Mouse (Mus musculus) midbrain, embryonic 13.5 days (tissue): Measurements from ENCODE around the gene Pepd. TPM values are rescaled to one million over a fixed set of nuclear protein-coding genes. Genes with fewer than 3 reads are reported as not detected.

Experiments used
- ATAC-seq: fragments of 200-750 bp; cut with Nextera tagmentation; 2 replicates; pipeline ENCODE4 v1.8.0; 2017; ENCODE audit warnings: mild to moderate bottlenecking, moderate TSS enrichment, moderate library complexity
- H3K27ac ChIP-seq: fragments of 300-500 bp; sonication (generic); 2 replicates; pipeline ENCODE4 v1.5.1; 2015; ENCODE audit warnings: inconsistent platforms, mild to moderate bottlenecking, moderate library complexity
- H3K27me3 ChIP-seq: fragments of 300-500 bp; sonication (generic); 2 replicates; pipeline ENCODE4 v1.6.1; 2015; ENCODE audit warnings: mild to moderate bottlenecking, inconsistent platforms
- H3K36me3 ChIP-seq: fragments of 300-500 bp; sonication (generic); 2 replicates; pipeline ENCODE4 v1.6.1; 2015; ENCODE audit warnings: mild to moderate bottlenecking, inconsistent platforms
- H3K4me1 ChIP-seq: fragments of 300-500 bp; sonication (generic); replicated peaks from 2 replicates; pipeline ENCODE4 v1.6.1; 2015; ENCODE audit warnings: inconsistent platforms
- H3K4me2 ChIP-seq: fragments of 300-500 bp; sonication (generic); replicated peaks from 2 replicates; pipeline ENCODE4 v1.6.1; 2015; ENCODE audit warnings: moderate library complexity, mild to moderate bottlenecking, inconsistent platforms
- H3K4me3 ChIP-seq: fragments of 300-500 bp; sonication (generic); replicated peaks from 2 replicates; pipeline ENCODE4 v1.5.1; 2015; ENCODE audit warnings: mild to moderate bottlenecking, inconsistent platforms
- H3K9ac ChIP-seq: fragments of 300-500 bp; sonication (generic); replicated peaks from 2 replicates; pipeline ENCODE4 v1.6.1; 2015; ENCODE audit warnings: mild to moderate bottlenecking, inconsistent platforms
- H3K9me3 ChIP-seq: fragments of 300-500 bp; sonication (generic); 2 replicates; pipeline ENCODE4 v1.6.1; 2016; ENCODE audit warnings: mild to moderate bottlenecking, inconsistent platforms
- WGBS: fragments of 180-500 bp; shearing (Covaris S2); methylation state at CpG from one replicate; pipeline ENCODE4 v1.1.7; 2015; 5-methylcytosine and 5-hydroxymethylcytosine counted together
- polyA plus RNA-seq: library from polyadenylated mRNA; unstranded; fragments of >200 nt; fragmentation: Nextera tagmentation; extraction: Ambion mirVana; gene quantifications from 2 replicates; pipeline ENCODE4 v1.2.1, GENCODE M21; 2015

The Pepd gene
- 55.5 and 56.0 TPM in 2 replicates for polyA plus RNA-seq

DNA sequence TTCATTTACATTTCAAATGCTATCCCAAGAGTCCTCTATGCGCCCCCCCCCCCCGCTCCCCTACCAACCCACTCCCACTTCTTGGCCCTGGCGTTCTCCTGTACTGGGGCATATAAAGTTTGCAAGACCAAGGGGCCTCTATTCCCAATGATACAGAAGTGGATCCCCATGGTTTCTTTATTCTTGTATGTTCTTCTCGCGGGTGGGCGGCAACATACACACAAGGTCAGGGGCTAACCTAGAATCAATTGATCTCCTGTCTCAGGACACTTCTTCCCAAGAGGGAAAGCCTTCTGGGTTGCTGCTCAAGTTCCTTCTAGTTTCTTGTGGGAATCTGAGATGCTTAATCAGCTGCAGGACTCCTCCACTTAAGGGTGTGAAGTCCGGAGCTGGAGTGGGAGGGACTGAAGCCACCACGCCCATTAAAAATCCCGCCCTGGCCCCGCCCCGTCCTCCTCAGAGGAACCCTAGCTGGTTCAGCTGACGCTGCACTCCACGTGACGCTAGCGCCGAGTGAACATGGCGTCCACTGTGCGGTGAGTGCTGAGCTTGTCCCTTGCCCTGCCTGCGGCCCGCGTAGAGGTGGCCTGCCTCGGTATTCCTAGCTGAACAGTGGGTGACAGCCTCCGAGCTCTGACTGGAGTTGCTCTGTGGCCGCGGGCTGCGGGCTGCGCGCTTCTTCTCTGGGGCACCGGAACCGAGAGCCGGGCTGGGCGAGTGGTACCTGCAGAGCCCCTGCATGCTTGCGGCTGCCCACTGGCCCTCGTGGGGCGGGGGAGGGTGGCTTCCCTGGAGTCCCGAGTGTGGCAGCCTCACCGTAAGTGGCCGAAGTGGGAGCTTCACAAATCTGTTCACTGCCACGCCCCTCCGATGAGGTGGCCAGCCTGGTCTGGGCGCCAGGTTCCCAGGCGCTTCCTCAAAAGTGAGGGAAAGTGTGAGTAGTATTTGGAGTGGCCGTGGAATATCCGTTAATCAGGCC lies at the start of gene Pepd:
Pepd (plus strand) TSS at position 461 of the 979 bp plus-strand sequence.
- peak within 1 kb of the TSS; percentile 78 for H3K9ac ChIP-seq
- no peak within 1 kb of the TSS for H3K27ac ChIP-seq
- H3K36me3 ChIP-seq: no peaks in the 10 kb centered on the region
- H3K4me1 ChIP-seq: peaks cover 32% of the 10 kb centered on the region
- 7% methylated on average over 44 of the region's 44 CpGs for WGBS
- peak within 1 kb of the TSS; percentile 78 for H3K4me3 ChIP-seq
- peak; percentile 94 for ATAC-seq
- H3K9me3 ChIP-seq: no peaks in the 10 kb centered on the region; the same call in 1 of the 2 replicates
- no peaks in the 10 kb centered on the region; the same call in 1 of the 2 replicates for H3K27me3 ChIP-seq
- H3K4me2 ChIP-seq: peak within 1 kb of the TSS; percentile 73

DNA sequence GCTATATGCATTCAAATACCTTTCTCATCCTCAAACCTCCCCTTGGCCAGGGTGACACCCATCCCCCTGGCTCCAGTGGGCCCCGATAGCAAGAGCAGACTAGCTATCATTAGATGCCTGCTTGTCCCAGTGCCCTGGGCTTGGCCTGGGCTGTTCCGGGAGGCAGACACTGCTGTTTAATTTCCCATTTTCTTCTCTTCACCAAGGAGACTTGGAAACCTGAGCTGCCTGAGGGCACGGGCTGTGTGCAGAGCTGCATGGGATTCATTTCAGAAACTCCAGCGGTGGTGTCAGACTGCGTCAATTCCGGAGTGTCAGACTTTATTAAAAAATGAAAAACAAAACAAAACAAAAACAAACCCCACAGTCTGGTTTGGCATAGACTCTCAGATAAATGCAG lies 44.9 kb upstream of the Pepd start:
- WGBS: 64% methylated on average over 6 of the region's 6 CpGs
- Histone ChIP-seq H3K9ac (no peak overlapping the region), H3K9me3 (no peaks in the 10 kb centered on the region), H3K36me3 (no peaks in the 10 kb centered on the region), H3K27ac (peak overlapping the region; percentile 19; the same call in 1 of the 2 replicates), H3K4me1 (peaks cover 26% of the 10 kb centered on the region), H3K27me3 (no peaks in the 10 kb centered on the region), H3K4me3 (no peak overlapping the region), H3K4me2 (no peak overlapping the region)
- ATAC-seq: no peak

DNA sequence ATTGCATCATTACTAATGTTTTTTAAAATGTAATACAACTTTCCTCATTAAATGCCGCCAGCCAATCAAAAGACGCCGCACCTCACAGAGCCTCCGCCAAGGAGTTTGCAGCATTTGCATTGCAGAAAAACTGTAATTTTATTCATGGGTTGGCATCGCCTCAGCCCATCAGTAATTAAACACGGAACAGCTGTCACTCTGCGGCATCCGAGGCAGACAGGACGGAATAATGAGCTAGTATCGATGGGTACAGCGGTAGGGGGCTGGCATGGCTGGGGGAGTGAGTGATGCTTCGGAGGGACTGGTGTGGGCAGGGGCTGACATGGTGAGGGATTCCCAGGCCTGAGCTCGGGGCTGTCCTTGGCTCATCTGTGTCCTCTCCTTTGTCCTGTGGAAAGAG lies 42.5 kb upstream of the Pepd start:
- Histone ChIP-seq H3K9ac (no peak overlapping the region; the same call in 1 of the 2 replicates), H3K9me3 (no peaks in the 10 kb centered on the region), H3K36me3 (no peaks in the 10 kb centered on the region), H3K4me1 (peaks cover 26% of the 10 kb centered on the region), H3K27me3 (no peaks in the 10 kb centered on the region), H3K4me2 (peak overlapping the region; percentile 29; the same call in 1 of the 2 replicates), H3K4me3 (no peak overlapping the region), H3K27ac (peak overlapping the region; percentile 82)
- 35% methylated on average over 13 of the region's 13 CpGs for WGBS
- ATAC-seq: peak; percentile 94

DNA sequence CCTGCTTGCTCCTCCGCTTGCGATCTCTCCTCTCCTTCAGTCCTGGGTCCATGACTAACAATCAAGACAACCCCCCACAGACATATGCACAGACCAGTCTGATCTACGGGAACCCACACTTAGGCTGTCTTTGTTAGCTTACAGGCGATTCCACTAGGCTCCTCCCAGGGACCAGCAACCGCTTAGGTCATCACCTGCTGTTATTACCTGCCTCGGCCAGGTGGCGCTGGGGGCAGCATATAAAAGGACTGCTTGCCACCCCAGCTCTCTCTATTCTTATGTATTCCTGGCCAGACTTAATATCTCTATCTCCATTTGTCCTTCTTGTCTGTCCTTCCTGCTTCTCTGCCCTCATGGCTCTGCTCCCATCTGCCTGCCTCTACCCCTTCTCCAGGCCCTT lies 35.4 kb upstream of the Pepd start:
- no peaks in the 10 kb centered on the region; the same call in 1 of the 2 replicates for H3K9me3 ChIP-seq
- H3K4me3 ChIP-seq: no peak overlapping the region
- no peak overlapping the region for H3K9ac ChIP-seq
- WGBS: 73% methylated on average over 7 of the region's 7 CpGs
- no peak overlapping the region for H3K27ac ChIP-seq
- 0 out of 2 replicates have a peak, but pooled peaks cover 3% of the 10 kb centered on the region for H3K4me1 ChIP-seq
- no peaks in the 10 kb centered on the region for H3K36me3 ChIP-seq
- no peak for ATAC-seq
- no peak overlapping the region for H3K4me2 ChIP-seq
- H3K27me3 ChIP-seq: no peaks in the 10 kb centered on the region

DNA sequence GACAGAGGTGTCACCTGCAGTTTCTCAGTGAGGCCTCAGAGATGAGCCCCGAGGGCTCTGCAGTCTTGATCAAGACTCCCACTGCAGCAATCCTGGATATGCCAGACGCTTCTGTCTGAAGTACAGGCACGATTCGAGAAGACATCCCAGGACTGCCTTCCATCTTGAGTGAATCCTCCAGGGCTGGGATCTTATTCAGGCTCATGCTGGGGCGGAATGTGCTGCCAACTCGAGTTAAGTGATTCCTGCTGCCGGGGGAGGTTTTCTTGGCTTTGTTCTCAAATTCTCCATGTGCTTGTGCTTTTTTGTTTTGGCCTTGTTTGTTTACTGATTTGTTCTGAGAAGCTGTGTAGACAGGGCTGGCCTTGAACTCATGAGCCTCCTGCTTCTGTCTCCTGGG lies 34.4 kb upstream of the Pepd start:
- Histone ChIP-seq H3K27me3 (no peaks in the 10 kb centered on the region), H3K27ac (no peak overlapping the region)

DNA sequence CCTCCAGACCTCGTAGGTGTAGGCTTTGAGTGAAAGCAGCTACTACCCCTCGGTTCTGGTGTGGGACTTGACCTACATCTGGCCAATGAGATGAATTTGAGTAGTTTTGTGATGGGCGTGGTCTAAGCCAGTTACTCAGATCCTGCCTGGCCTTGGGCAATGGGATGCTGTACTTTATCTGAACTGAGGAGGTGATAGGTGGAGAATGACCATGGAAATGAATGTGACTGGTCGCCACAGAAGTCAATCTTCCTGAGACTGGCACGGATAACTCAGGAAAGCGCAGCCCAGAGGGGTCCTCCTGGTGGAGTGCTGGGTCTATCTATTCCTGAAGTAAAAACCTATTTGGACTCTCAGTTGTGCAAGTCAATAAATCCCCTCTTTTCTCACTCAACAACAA lies 23.7 kb upstream of the Pepd start:
- Histone ChIP-seq H3K9me3 (no peaks in the 10 kb centered on the region), H3K4me1 (0 out of 2 replicates have a peak, but pooled peaks cover 3% of the 10 kb centered on the region), H3K4me2 (no peak overlapping the region), H3K9ac (no peak overlapping the region), H3K27ac (no peak overlapping the region), H3K27me3 (no peaks in the 10 kb centered on the region), H3K4me3 (no peak overlapping the region), H3K36me3 (no peaks in the 10 kb centered on the region)
- WGBS: 77% methylated on average over 6 of the region's 6 CpGs
- ATAC-seq: no peak

More for the DNA sequence above, 34.4 kb upstream of the Pepd start:
- Histone ChIP-seq H3K4me2 (no peak overlapping the region), H3K4me3 (no peak overlapping the region), H3K4me1 (0 out of 2 replicates have a peak, but pooled peaks cover 3% of the 10 kb centered on the region), H3K36me3 (no peaks in the 10 kb centered on the region), H3K9ac (no peak overlapping the region), H3K9me3 (no peaks in the 10 kb centered on the region; the same call in 1 of the 2 replicates)
- ATAC-seq: no peak
- WGBS: 62% methylated on average over 7 of the region's 7 CpGs

DNA sequence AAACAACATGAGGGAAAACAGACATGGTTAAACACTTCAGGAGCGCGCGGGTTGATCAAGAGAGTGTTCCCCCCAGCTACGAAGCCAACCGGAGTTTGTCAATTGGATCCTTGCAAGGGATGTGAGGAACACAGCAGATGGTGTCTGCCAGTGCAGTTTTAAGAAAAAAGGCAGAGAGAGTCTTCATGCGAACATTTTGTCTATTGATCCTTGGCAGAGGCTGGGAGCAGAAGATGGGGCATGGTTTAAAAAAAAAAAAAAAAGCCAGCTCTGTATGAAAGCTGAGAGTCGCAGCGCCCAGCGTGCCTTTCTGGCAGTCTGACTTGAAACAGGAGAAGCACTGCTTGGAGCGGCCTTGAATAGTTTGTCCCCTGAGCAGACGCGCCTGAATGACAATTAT lies 23.3 kb upstream of the Pepd start:
- Histone ChIP-seq H3K4me2 (no peak overlapping the region), H3K4me1 (0 out of 2 replicates have a peak, but pooled peaks cover 3% of the 10 kb centered on the region), H3K9me3 (no peaks in the 10 kb centered on the region), H3K36me3 (no peaks in the 10 kb centered on the region), H3K27me3 (no peaks in the 10 kb centered on the region), H3K27ac (no peak overlapping the region), H3K9ac (no peak overlapping the region), H3K4me3 (no peak overlapping the region)
- WGBS: 53% methylated on average over 12 of the region's 12 CpGs
- ATAC-seq: no peak

DNA sequence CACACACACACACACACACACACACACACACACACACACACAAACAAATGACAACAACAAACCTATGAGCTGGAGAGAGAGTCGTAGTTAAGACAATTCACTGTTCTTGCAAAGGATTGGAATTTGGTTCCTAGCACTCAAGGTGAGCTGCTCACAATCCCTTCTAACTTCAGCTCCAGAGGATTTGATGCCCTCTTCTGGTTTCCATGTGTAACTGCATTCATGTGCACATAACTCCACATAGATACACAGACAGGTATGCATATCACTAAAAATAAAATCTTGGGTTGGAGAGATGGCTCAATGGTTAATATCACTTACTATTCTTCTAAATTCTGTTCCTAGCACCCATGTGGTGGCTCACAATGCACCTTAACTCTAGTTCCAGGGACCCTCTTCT lies 19.3 kb upstream of the Pepd start:
- no peaks in the 10 kb centered on the region for H3K9me3 ChIP-seq
- 83% methylated on average over 1 of the region's 1 CpGs for WGBS
- H3K27ac ChIP-seq: no peak overlapping the region
- no peak overlapping the region for H3K4me3 ChIP-seq
- H3K4me2 ChIP-seq: no peak overlapping the region
- H3K9ac ChIP-seq: no peak overlapping the region
- no peak for ATAC-seq
- no peaks in the 10 kb centered on the region for H3K36me3 ChIP-seq
- peaks cover 18% of the 10 kb centered on the region for H3K4me1 ChIP-seq
- no peaks in the 10 kb centered on the region for H3K27me3 ChIP-seq

DNA sequence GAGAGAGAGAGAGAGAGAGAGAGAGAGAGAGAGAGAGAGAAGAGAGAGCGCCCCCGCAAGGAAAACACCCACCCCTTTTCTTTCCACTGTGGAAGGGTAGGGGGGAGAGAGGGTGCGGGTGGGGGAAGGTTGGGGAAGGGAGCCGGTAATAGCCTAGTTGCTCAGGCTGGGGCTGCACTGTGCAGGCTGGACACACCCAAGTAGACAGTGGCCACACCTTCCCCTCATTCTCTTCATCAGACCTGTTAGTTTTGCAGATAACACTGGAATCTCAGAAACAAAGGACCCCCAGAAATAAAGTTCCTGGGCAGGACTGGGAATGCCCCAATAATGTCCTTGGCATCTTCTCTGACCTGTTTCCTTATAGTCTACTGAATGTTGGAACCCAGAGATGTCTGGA lies 15.7 kb upstream of the Pepd start:
- Histone ChIP-seq H3K4me1 (peaks cover 17% of the 10 kb centered on the region), H3K27me3 (no peaks in the 10 kb centered on the region), H3K9me3 (no peaks in the 10 kb centered on the region), H3K4me2 (no peak overlapping the region), H3K36me3 (no peaks in the 10 kb centered on the region), H3K4me3 (no peak overlapping the region), H3K27ac (no peak overlapping the region; the same call in 1 of the 2 replicates), H3K9ac (no peak overlapping the region)
- WGBS: 70% methylated on average over 4 of the region's 4 CpGs
- ATAC-seq: no peak

DNA sequence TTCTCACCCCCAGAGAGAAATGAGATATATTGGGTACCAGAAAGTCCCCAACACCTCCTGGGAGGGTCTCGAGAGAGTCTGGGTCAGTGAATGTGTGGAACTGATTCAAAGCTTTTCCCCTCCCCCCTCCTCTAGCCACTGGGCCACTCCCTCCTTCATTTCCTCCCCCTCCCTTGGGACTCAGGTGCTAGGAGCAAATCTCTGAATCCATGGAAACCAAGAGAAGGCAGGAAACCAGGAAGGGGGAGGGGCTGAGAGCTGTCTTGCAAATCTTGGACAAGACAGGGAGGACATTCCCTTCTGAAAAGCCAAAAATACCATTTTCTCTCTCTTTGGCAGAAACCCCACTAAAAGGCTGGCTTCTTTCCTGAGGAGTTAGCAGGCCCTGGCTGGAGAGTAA lies 15.1 kb upstream of the Pepd start:
- 0 out of 2 replicates have a peak overlapping the region, but pooled peaks have one; percentile 5 for H3K4me2 ChIP-seq
- no peaks in the 10 kb centered on the region for H3K36me3 ChIP-seq
- no peaks in the 10 kb centered on the region for H3K9me3 ChIP-seq
- no peak overlapping the region for H3K4me3 ChIP-seq
- H3K4me1 ChIP-seq: peaks cover 17% of the 10 kb centered on the region
- WGBS: 25% methylated on average over 1 of the region's 1 CpGs
- H3K9ac ChIP-seq: no peak overlapping the region
- ATAC-seq: peak; percentile 40; the same call in 1 of the 2 replicates
- H3K27me3 ChIP-seq: no peaks in the 10 kb centered on the region
- no peak overlapping the region; the same call in 1 of the 2 replicates for H3K27ac ChIP-seq

DNA sequence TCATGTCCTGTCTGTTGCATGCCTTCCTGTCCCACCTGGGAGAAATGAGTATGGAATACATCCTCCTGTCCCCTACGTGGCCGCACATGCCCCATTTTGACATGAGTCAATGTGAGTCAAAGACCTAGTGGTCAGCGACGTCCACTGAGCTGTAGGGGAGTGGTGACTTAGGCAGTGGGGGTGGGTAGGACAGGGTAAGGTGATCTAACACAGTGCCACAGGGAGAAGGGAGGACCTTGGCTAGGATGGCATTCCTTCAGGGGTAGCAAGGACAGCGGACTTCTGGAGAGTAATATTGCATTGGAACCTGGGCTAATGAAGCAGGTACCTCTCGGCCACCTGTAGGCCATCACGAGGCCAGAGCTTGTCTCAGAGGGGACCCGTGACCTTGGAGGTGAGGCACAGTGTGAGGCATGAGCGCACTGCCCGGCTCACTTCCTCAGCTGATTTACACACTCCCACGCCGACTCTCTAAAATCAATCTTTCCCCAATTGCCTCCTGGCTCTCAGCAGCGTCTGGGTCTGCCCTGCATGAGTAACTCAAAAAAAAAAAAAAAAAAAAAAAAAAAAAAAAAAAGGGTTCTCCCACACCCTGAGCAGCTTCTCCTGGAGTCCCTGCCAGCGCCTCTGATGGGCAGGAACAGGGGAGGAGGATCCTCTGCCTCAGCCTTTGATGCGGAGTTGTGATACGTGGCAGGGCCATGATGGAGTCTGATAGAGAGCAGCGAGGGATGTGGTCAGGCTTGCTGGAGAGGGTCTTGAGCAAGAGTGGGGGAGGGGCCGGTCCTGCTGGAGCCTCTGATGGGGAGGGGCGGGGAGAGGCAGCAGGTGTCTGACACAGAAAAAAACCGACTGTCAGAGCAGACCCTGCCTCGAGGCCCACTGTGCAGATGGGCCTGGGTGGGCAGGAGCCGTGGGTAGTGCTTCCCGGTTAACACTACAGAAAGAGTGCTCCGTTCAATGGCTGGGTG lies 1.8 kb upstream of the Pepd start:
- Histone ChIP-seq H3K9ac (peak overlapping the region; percentile 11; the same call in 1 of the 2 replicates), H3K4me1 (peaks cover 32% of the 10 kb centered on the region), H3K27me3 (no peaks in the 10 kb centered on the region; the same call in 1 of the 2 replicates), H3K4me2 (no peak overlapping the region), H3K4me3 (no peak overlapping the region), H3K9me3 (no peaks in the 10 kb centered on the region; the same call in 1 of the 2 replicates), H3K36me3 (no peaks in the 10 kb centered on the region), H3K27ac (no peak overlapping the region)
- ATAC-seq: peak; percentile 35; the same call in 1 of the 2 replicates
- WGBS: 36% methylated on average over 24 of the region's 24 CpGs
